Mouse (Mus musculus): ENCODE results near the gene Ankmy2. TPM values are rescaled to one million over a fixed set of nuclear protein-coding genes. Genes with fewer than 3 reads are reported as not detected.

Gene Ankmy2
- 25.8 and 26.6 TPM in 2 replicates for polyA plus RNA-seq (2015; fragmentation: Nextera tagmentation; extraction: Ambion mirVana)

GRCm38 (mm10) chr12:36156637-36157303 lies at the start of gene Ankmy2:
TSS of gene Ankmy2 (plus strand) at chr12:36157114.
- Histone ChIP-seq H3K4me1 (replicated peaks; ENCODE audit: control insufficient read depth, insufficient read depth, low read length) (0 out of 2 replicates have a peak, but pooled peaks cover 6% of the 10 kb centered on the region), H3K27me3 (replicated peaks; ENCODE audit: control insufficient read depth, insufficient read depth, low read length) (no peaks in the 10 kb centered on the region), H3K9me3 (ENCODE audit: control insufficient read depth) (no peaks in the 10 kb centered on the region), H3K9ac (ENCODE audit: low read depth, low read length) (peak within 1 kb of the TSS; percentile 78), H3K4me3 (ENCODE audit: low read depth, low read length) (peak within 1 kb of the TSS; percentile 96), H3K36me3 (ENCODE audit: control insufficient read depth, insufficient read depth) (0 out of 2 replicates have a peak, but pooled peaks cover 3% of the 10 kb centered on the region), H3K4me2 (replicated peaks; ENCODE audit: low read depth) (peak within 1 kb of the TSS; percentile 88), H3K27ac (ENCODE audit: low read depth, low read length) (peak within 1 kb of the TSS; percentile 91)
- ATAC-seq: peak; percentile 98
- no peak for TF ChIP-seq CTCF (IDR thresholded peaks at IDR 0.05; ENCODE audit: low read depth)
- WGBS: under 1% methylated on average over 40 of the region's 42 CpGs

GRCm38 (mm10) chr12:36108442-36108841 lies 48.5 kb upstream of the Ankmy2 start:
- Histone ChIP-seq H3K9me3 (ENCODE audit: control insufficient read depth) (no peaks in the 10 kb centered on the region), H3K36me3 (ENCODE audit: control insufficient read depth, insufficient read depth) (peaks cover 58% of the 10 kb centered on the region), H3K27me3 (replicated peaks; ENCODE audit: control insufficient read depth, insufficient read depth, low read length) (no peaks in the 10 kb centered on the region), H3K4me3 (ENCODE audit: low read depth, low read length) (no peak overlapping the region), H3K4me2 (replicated peaks; ENCODE audit: low read depth) (no peak overlapping the region), H3K9ac (ENCODE audit: low read depth, low read length) (no peak overlapping the region), H3K4me1 (replicated peaks; ENCODE audit: control insufficient read depth, insufficient read depth, low read length) (no peaks in the 10 kb centered on the region), H3K27ac (ENCODE audit: low read depth, low read length) (no peak overlapping the region)
- no peak for ATAC-seq
- TF ChIP-seq CTCF (IDR thresholded peaks at IDR 0.05; ENCODE audit: low read depth): peak; percentile 59
- 93% methylated on average over 5 of the region's 5 CpGs for WGBS

GRCm38 (mm10) chr12:36110457-36110856 lies 46.5 kb upstream of the Ankmy2 start:
- WGBS: 90% methylated on average over 5 of the region's 5 CpGs
- no peak overlapping the region for H3K4me2 ChIP-seq (replicated peaks; ENCODE audit: low read depth)

GRCm38 (mm10) chr12:36111110-36111509 lies 45.8 kb upstream of the Ankmy2 start:
- Histone ChIP-seq H3K4me2 (replicated peaks; ENCODE audit: low read depth) (no peak overlapping the region), H3K9ac (ENCODE audit: low read depth, low read length) (no peak overlapping the region), H3K36me3 (ENCODE audit: control insufficient read depth, insufficient read depth) (peaks cover 59% of the 10 kb centered on the region), H3K27ac (ENCODE audit: low read depth, low read length) (no peak overlapping the region), H3K4me3 (ENCODE audit: low read depth, low read length) (no peak overlapping the region), H3K27me3 (replicated peaks; ENCODE audit: control insufficient read depth, insufficient read depth, low read length) (no peaks in the 10 kb centered on the region), H3K4me1 (replicated peaks; ENCODE audit: control insufficient read depth, insufficient read depth, low read length) (no peaks in the 10 kb centered on the region), H3K9me3 (ENCODE audit: control insufficient read depth) (no peaks in the 10 kb centered on the region)
- no peak for TF ChIP-seq CTCF (IDR thresholded peaks at IDR 0.05; ENCODE audit: low read depth)
- ATAC-seq: no peak
- 89% methylated on average over 5 of the region's 5 CpGs for WGBS

More at GRCm38 (mm10) chr12:36110457-36110856, 46.5 kb upstream of the Ankmy2 start:
- ATAC-seq: no peak
- no peak overlapping the region for H3K27ac ChIP-seq (ENCODE audit: low read depth, low read length)
- no peaks in the 10 kb centered on the region for H3K27me3 ChIP-seq (replicated peaks; ENCODE audit: control insufficient read depth, insufficient read depth, low read length)
- no peak for TF ChIP-seq CTCF (IDR thresholded peaks at IDR 0.05; ENCODE audit: low read depth)
- H3K4me1 ChIP-seq (replicated peaks; ENCODE audit: control insufficient read depth, insufficient read depth, low read length): no peaks in the 10 kb centered on the region
- H3K9me3 ChIP-seq (ENCODE audit: control insufficient read depth): no peaks in the 10 kb centered on the region
- no peak overlapping the region for H3K4me3 ChIP-seq (ENCODE audit: low read depth, low read length)
- peaks cover 59% of the 10 kb centered on the region for H3K36me3 ChIP-seq (ENCODE audit: control insufficient read depth, insufficient read depth)
- no peak overlapping the region for H3K9ac ChIP-seq (ENCODE audit: low read depth, low read length)

- ATAC-seq: no peak
- H3K27me3 ChIP-seq (replicated peaks; ENCODE audit: control insufficient read depth, insufficient read depth, low read length): no peaks in the 10 kb centered on the region
- TF ChIP-seq CTCF (IDR thresholded peaks at IDR 0.05; ENCODE audit: low read depth): no peak
- no peak overlapping the region for H3K4me2 ChIP-seq (replicated peaks; ENCODE audit: low read depth)
- H3K36me3 ChIP-seq (ENCODE audit: control insufficient read depth, insufficient read depth): peaks cover 55% of the 10 kb centered on the region
- 91% methylated on average over 3 of the region's 3 CpGs for WGBS
- no peaks in the 10 kb centered on the region for H3K4me1 ChIP-seq (replicated peaks; ENCODE audit: control insufficient read depth, insufficient read depth, low read length)
- H3K9ac ChIP-seq (ENCODE audit: low read depth, low read length): no peak overlapping the region
- H3K9me3 ChIP-seq (ENCODE audit: control insufficient read depth): no peaks in the 10 kb centered on the region
- no peak overlapping the region for H3K27ac ChIP-seq (ENCODE audit: low read depth, low read length)
- H3K4me3 ChIP-seq (ENCODE audit: low read depth, low read length): no peak overlapping the region
Measured at GRCm38 (mm10) chr12:36112081-36112480, 44.8 kb upstream of the Ankmy2 start.

- 91% methylated on average over 6 of the region's 6 CpGs for WGBS
- no peaks in the 10 kb centered on the region for H3K9me3 ChIP-seq (ENCODE audit: control insufficient read depth)
- H3K36me3 ChIP-seq (ENCODE audit: control insufficient read depth, insufficient read depth): peaks cover 17% of the 10 kb centered on the region
Measured at GRCm38 (mm10) chr12:36117161-36117560, 39.8 kb upstream of the Ankmy2 start.

More at GRCm38 (mm10) chr12:36117161-36117560, 39.8 kb upstream of the Ankmy2 start:
- no peak overlapping the region for H3K4me2 ChIP-seq (replicated peaks; ENCODE audit: low read depth)
- TF ChIP-seq CTCF (IDR thresholded peaks at IDR 0.05; ENCODE audit: low read depth): no peak
- no peak overlapping the region for H3K27ac ChIP-seq (ENCODE audit: low read depth, low read length)
- no peaks in the 10 kb centered on the region for H3K4me1 ChIP-seq (replicated peaks; ENCODE audit: control insufficient read depth, insufficient read depth, low read length)
- H3K4me3 ChIP-seq (ENCODE audit: low read depth, low read length): no peak overlapping the region
- no peak for ATAC-seq
- H3K27me3 ChIP-seq (replicated peaks; ENCODE audit: control insufficient read depth, insufficient read depth, low read length): no peaks in the 10 kb centered on the region
- no peak overlapping the region for H3K9ac ChIP-seq (ENCODE audit: low read depth, low read length)

All from intestine, postnatal 0 days (tissue).